Mouse (Mus musculus): Measurements from ENCODE around the gene Cd1d1. TPM values are rescaled to one million over a fixed set of nuclear protein-coding genes. Genes with fewer than 3 reads are reported as not detected.

The Cd1d1 gene
- polyA plus RNA-seq, 1 experiment = 333 TPM

DNA sequence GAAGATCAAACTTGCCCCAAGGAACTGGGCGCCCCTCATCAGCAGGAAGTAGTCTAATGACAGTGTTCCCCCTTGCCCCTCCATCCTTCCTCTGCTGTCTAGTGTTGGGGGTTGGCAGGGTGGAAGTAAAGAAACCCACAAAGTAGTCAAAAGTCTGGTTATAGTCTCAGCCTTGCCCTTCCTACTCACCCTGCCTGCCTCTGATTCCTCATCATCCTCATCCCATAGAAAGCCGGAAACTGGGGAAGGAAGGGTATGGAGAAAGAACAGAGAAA lies 37.9 kb downstream of the Cd1d1 start:
- DNase-seq (ENCODE audit: low read depth) = no peak

DNA sequence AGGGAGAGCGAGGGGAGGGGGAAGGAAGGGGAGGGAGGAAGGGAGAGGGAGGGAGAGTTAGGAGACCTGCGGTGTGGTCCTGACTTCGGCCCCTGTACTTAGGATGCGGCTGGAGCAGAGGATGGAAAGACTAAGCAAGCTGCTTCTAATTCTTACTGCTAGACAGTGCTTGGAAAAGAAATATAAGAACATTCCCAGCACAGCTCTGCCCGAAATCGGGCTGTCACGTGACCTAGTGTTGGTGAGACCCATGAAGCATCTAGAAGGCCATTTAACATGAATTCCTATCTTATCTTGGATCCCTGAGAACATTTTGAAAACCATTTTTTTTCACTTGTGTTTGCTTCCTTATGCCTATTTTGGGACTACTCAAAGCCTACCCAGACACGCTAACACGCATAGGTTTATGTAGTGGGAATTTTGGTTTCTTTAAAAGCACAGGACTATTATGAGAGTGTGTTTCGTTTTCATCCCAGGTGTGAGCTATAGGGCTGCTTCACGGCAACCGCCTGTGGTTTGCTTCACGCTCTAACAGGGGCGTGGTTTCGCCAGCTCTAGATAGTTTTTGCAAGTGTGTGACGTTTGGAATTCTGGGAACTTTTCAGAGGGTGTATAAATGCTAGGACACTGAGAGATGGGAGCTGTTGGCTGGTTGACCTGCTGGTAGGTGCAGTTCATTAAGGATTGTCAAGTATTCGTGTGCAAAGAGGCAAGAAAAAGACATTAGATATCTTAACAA lies 38.4 kb downstream of the Cd1d1 start:
- no peak for DNase-seq (ENCODE audit: low read depth)

- DNase-seq (ENCODE audit: low read depth) = no peak
These were observed 40.2 kb downstream of the Cd1d1 start for GRCm38 (mm10) chr3:86959088-86959487.

GRCm38 (mm10) chr3:86955376-86955775 lies 43.9 kb downstream of the Cd1d1 start:
- no peak for DNase-seq (ENCODE audit: low read depth)

GRCm38 (mm10) chr3:86954521-86954920 lies 44.7 kb downstream of the Cd1d1 start:
- DNase-seq (ENCODE audit: low read depth) = no peak

GRCm38 (mm10) chr3:86953819-86954218 lies 45.4 kb downstream of the Cd1d1 start:
- DNase-seq (ENCODE audit: low read depth) = no peak

GRCm38 (mm10) chr3:86950652-86951051 lies 48.6 kb downstream of the Cd1d1 start:
- DNase-seq (ENCODE audit: low read depth) = no peak

Other genes with a start within 250 kb of the Cd1d1 start
- gene Dclk2, start 78.6 kb downstream of the Cd1d1 start, polyA plus RNA-seq (2012; rRNA removed) = 2.5 and 2.6 TPM in 2 replicates
- gene Kirrel, start 175.3 kb upstream of the Cd1d1 start, polyA plus RNA-seq (2012; rRNA removed) = 14.4 and 19.6 TPM in 2 replicates